Mouse (Mus musculus): Measurements from ENCODE around the gene St6galnac4. TPM values are rescaled to one million over a fixed set of nuclear protein-coding genes. Genes with fewer than 3 reads are reported as not detected.

St6galnac4 gene
- polyA plus RNA-seq (2016; fragmentation: Nextera tagmentation; extraction: Ambion mirVana): 29.8 and 29.9 TPM in 2 replicates

- WGBS: under 1% methylated on average over 38 of the region's 38 CpGs
- Histone ChIP-seq H3K4me1 (replicated peaks) (peaks cover 24% of the 10 kb centered on the region), H3K36me3 (peaks cover 11% of the 10 kb centered on the region), H3K27ac (peak within 1 kb of the TSS; percentile 66), H3K4me3 (replicated peaks) (peak within 1 kb of the TSS; percentile 61), H3K27me3 (peaks cover 12% of the 10 kb centered on the region), H3K4me2 (peak within 1 kb of the TSS; percentile 56), H3K9me3 (no peaks in the 10 kb centered on the region), H3K9ac (replicated peaks) (peak within 1 kb of the TSS; percentile 71)
- ATAC-seq (ENCODE audit: insufficient number of reproducible peaks, insufficient read depth, low FRiP score, low TSS enrichment, low read depth): peak; percentile 65
Measured at GRCm38 (mm10) chr2:32586871-32587351, at the start of gene St6galnac4. St6galnac4 (plus strand) TSS chr2:32587095.

DNA sequence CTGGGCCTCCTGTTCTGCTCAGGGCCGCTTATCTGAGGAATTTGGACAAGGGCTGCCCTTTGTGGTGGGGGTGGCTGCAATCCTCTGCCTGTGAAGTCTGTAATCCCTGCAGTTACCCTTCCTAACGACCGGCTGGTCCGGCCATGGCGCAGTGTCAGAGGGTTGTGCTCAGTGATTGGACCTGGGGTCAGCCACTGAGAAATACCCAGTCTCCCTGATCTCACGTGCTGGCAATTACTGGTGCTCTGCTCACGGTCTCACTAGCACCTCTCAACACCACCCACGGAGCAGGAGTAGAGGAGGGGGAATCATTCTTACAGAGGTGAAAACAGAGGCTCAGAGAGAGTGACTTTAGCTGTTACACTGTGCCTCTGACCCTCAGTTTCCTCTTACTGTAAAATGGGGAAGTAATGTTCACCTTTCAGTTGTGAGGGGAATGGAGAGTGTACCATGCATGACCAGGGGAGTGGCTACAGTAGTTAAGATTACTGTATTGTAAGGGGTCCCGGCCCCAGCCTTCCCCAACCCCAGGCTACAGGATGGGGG lies 49.5 kb upstream of the St6galnac4 start:
- H3K36me3 ChIP-seq: no peaks in the 10 kb centered on the region
- H3K9me3 ChIP-seq: no peaks in the 10 kb centered on the region
- H3K4me1 ChIP-seq (replicated peaks): peaks cover 61% of the 10 kb centered on the region
- H3K27me3 ChIP-seq: no peaks in the 10 kb centered on the region
- peak overlapping the region; percentile 88 for H3K4me2 ChIP-seq
- peak overlapping the region; percentile 77 for H3K27ac ChIP-seq
- peak overlapping the region; percentile 93 for H3K9ac ChIP-seq (replicated peaks)
- H3K4me3 ChIP-seq (replicated peaks): peak overlapping the region; percentile 91
- ATAC-seq (ENCODE audit: insufficient number of reproducible peaks, insufficient read depth, low FRiP score, low TSS enrichment, low read depth): no peak
- 7% methylated on average over 9 of the region's 9 CpGs for WGBS

GRCm38 (mm10) chr2:32537941-32538340 lies 49.0 kb upstream of the St6galnac4 start:
- Histone ChIP-seq H3K9ac (replicated peaks) (0 out of 2 replicates have a peak overlapping the region, but pooled peaks have one; percentile 23), H3K4me3 (replicated peaks) (peak overlapping the region; percentile 91), H3K27me3 (no peaks in the 10 kb centered on the region), H3K27ac (0 out of 2 replicates have a peak overlapping the region, but pooled peaks have one; percentile 17), H3K4me1 (replicated peaks) (peaks cover 62% of the 10 kb centered on the region), H3K4me2 (peak overlapping the region; percentile 88), H3K9me3 (no peaks in the 10 kb centered on the region), H3K36me3 (no peaks in the 10 kb centered on the region)
- no peak for ATAC-seq (ENCODE audit: insufficient number of reproducible peaks, insufficient read depth, low FRiP score, low TSS enrichment, low read depth)
- WGBS: 76% methylated on average over 5 of the region's 5 CpGs

DNA sequence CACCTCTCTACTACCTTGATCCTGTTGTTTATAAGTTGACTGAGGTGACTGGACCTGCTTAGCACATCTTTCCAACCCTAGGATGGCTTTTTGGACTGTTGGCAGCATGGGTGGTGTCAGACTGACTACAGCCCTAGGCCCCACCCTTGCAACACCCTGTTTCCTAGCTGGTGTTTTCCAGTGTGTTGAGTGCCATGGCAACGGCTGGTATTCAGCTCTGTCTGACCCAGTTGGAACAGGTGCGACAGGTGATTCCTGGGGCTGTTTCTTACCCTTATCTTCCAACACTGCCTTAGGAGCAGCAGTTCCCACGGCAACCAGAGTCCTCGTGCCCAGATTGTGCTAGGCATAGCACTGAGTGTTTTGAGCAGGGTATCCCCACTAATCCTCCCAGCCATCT lies 48.4 kb upstream of the St6galnac4 start:
- no peak overlapping the region; the same call in 1 of the 2 replicates for H3K4me3 ChIP-seq (replicated peaks)
- 76% methylated on average over 4 of the region's 4 CpGs for WGBS
- H3K27me3 ChIP-seq: no peaks in the 10 kb centered on the region
- H3K9me3 ChIP-seq: no peaks in the 10 kb centered on the region
- peak overlapping the region; percentile 88 for H3K4me2 ChIP-seq
- no peak overlapping the region for H3K9ac ChIP-seq (replicated peaks)
- ATAC-seq (ENCODE audit: insufficient number of reproducible peaks, insufficient read depth, low FRiP score, low TSS enrichment, low read depth): no peak
- H3K4me1 ChIP-seq (replicated peaks): peaks cover 61% of the 10 kb centered on the region
- H3K36me3 ChIP-seq: no peaks in the 10 kb centered on the region
- peak overlapping the region; percentile 72 for H3K27ac ChIP-seq

DNA sequence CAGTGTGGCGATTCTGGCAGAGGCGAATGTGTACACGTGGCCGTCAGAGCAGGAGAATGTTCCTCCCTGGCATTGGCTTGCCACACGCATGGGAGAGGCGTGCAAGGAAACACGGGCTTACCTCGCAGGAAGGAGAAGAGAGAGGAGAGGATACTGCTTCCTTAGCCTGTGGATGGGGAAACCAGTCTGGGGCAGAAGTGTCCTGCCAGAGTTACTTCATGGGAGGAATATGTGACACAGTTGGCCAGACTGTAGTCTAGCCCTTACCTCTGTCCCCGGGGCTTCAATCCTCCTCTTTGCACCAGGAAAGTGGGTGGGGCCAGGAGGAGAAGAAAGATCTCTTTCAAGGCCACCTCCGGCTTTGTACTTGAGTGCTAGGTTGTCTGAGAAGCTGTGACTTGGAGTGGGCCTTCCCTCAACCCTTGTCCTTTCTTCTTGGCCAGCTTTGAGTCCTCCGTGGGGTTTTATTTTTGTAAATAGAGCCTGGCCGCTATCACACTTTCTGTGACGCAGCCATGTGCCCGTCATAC lies 47.4 kb upstream of the St6galnac4 start:
- Histone ChIP-seq H3K9ac (replicated peaks) (no peak overlapping the region), H3K4me3 (replicated peaks) (no peak overlapping the region), H3K36me3 (no peaks in the 10 kb centered on the region), H3K9me3 (no peaks in the 10 kb centered on the region), H3K4me2 (peak overlapping the region; percentile 88; the same call in 1 of the 2 replicates), H3K27ac (peak overlapping the region; percentile 72), H3K4me1 (replicated peaks) (peaks cover 51% of the 10 kb centered on the region), H3K27me3 (no peaks in the 10 kb centered on the region)
- no peak for ATAC-seq (ENCODE audit: insufficient number of reproducible peaks, insufficient read depth, low FRiP score, low TSS enrichment, low read depth)
- WGBS: 76% methylated on average over 14 of the region's 14 CpGs

- Histone ChIP-seq H3K9ac (replicated peaks) (no peak overlapping the region), H3K4me3 (replicated peaks) (no peak overlapping the region), H3K27ac (no peak overlapping the region), H3K36me3 (peaks cover 10% of the 10 kb centered on the region; the same call in 1 of the 2 replicates), H3K27me3 (no peaks in the 10 kb centered on the region), H3K4me1 (replicated peaks) (peaks cover 45% of the 10 kb centered on the region), H3K4me2 (no peak overlapping the region), H3K9me3 (no peaks in the 10 kb centered on the region)
- no peak for ATAC-seq (ENCODE audit: insufficient number of reproducible peaks, insufficient read depth, low FRiP score, low TSS enrichment, low read depth)
- WGBS: 100% methylated on average over 2 of the region's 2 CpGs
Measured at GRCm38 (mm10) chr2:32541333-32541908, 45.5 kb upstream of the St6galnac4 start.

- peaks cover 11% of the 10 kb centered on the region; the same call in 1 of the 2 replicates for H3K36me3 ChIP-seq
- no peak overlapping the region for H3K4me3 ChIP-seq (replicated peaks)
- 88% methylated on average over 4 of the region's 4 CpGs for WGBS
- H3K4me2 ChIP-seq: no peak overlapping the region
- H3K27me3 ChIP-seq: no peaks in the 10 kb centered on the region
- no peak overlapping the region for H3K27ac ChIP-seq
- H3K4me1 ChIP-seq (replicated peaks): peaks cover 38% of the 10 kb centered on the region
- ATAC-seq (ENCODE audit: insufficient number of reproducible peaks, insufficient read depth, low FRiP score, low TSS enrichment, low read depth): no peak
- H3K9me3 ChIP-seq: no peaks in the 10 kb centered on the region
- H3K9ac ChIP-seq (replicated peaks): no peak overlapping the region
Measured at GRCm38 (mm10) chr2:32541986-32542573, 44.8 kb upstream of the St6galnac4 start.

GRCm38 (mm10) chr2:32543031-32543449 lies 43.9 kb upstream of the St6galnac4 start:
- H3K9ac ChIP-seq (replicated peaks): no peak overlapping the region
- H3K36me3 ChIP-seq: peaks cover 21% of the 10 kb centered on the region; the same call in 1 of the 2 replicates
- no peak for ATAC-seq (ENCODE audit: insufficient number of reproducible peaks, insufficient read depth, low FRiP score, low TSS enrichment, low read depth)
- no peak overlapping the region for H3K27ac ChIP-seq
- peaks cover 29% of the 10 kb centered on the region for H3K4me1 ChIP-seq (replicated peaks)
- no peaks in the 10 kb centered on the region for H3K9me3 ChIP-seq
- H3K27me3 ChIP-seq: no peaks in the 10 kb centered on the region
- H3K4me3 ChIP-seq (replicated peaks): no peak overlapping the region
- 88% methylated on average over 3 of the region's 3 CpGs for WGBS
- no peak overlapping the region for H3K4me2 ChIP-seq

DNA sequence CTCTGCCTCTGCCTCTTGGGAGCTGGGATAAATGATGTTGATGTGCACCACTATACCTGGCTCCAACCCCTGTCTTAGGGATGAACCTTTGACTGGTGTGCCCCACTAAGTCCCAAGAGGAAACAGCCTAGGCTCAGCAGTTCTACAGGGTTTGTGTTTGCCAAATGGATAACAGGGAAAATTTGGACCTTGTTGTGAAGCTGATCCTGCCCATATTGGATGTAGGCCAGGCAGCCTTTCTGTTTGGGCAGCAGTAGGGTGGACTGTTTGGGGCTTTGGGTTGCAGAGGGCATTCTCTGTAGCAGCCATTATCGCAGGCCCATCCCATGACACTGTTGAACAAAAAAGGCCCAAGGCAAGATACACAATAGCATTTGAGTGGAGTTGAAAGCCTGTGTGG lies 39.9 kb upstream of the St6galnac4 start:
- 97% methylated on average over 1 of the region's 1 CpGs for WGBS
- H3K36me3 ChIP-seq: peaks cover 28% of the 10 kb centered on the region

GRCm38 (mm10) chr2:32547380-32547779 lies 39.5 kb upstream of the St6galnac4 start:
- Histone ChIP-seq H3K9me3 (no peaks in the 10 kb centered on the region), H3K4me1 (replicated peaks) (peaks cover 23% of the 10 kb centered on the region), H3K4me3 (replicated peaks) (no peak overlapping the region), H3K27me3 (no peaks in the 10 kb centered on the region), H3K27ac (no peak overlapping the region), H3K9ac (replicated peaks) (no peak overlapping the region), H3K4me2 (no peak overlapping the region), H3K36me3 (peaks cover 28% of the 10 kb centered on the region)
- no peak for ATAC-seq (ENCODE audit: insufficient number of reproducible peaks, insufficient read depth, low FRiP score, low TSS enrichment, low read depth)
- WGBS: 88% methylated on average over 5 of the region's 5 CpGs

More for the DNA sequence above, 39.9 kb upstream of the St6galnac4 start:
- no peak overlapping the region for H3K4me2 ChIP-seq
- no peaks in the 10 kb centered on the region for H3K9me3 ChIP-seq
- no peaks in the 10 kb centered on the region for H3K27me3 ChIP-seq
- no peak overlapping the region for H3K4me3 ChIP-seq (replicated peaks)
- H3K4me1 ChIP-seq (replicated peaks): peaks cover 25% of the 10 kb centered on the region
- no peak for ATAC-seq (ENCODE audit: insufficient number of reproducible peaks, insufficient read depth, low FRiP score, low TSS enrichment, low read depth)
- no peak overlapping the region for H3K9ac ChIP-seq (replicated peaks)
- H3K27ac ChIP-seq: no peak overlapping the region
